Mouse (Mus musculus): ENCODE results near the gene Notch4.

- no peak for TF ChIP-seq MAX (IDR thresholded peaks at IDR 0.05; ENCODE audit: low read length)
- TF ChIP-seq USF1 (IDR thresholded peaks at IDR 0.05; ENCODE audit: low read depth, low read length): no peak
- TF ChIP-seq TBP (conservative IDR thresholded peaks at IDR 0.05; ENCODE audit: low read depth, low read length): no peak
- TF ChIP-seq TCF12 (IDR thresholded peaks at IDR 0.05; ENCODE audit: low read depth, low read length): no peak
- TF ChIP-seq CTCF (conservative IDR thresholded peaks at IDR 0.05 in 1 of 2, IDR thresholded peaks at IDR 0.05 in 1 of 2; ENCODE audit: low read depth in 2 of 2, low read length in 2 of 2): peak in 1 of 2 experiments; percentile 31; a peak in 2 of 4 replicates
- TF ChIP-seq MEF2A (IDR thresholded peaks at IDR 0.05; ENCODE audit: borderline replicate concordance, low read depth, low read length): no peak
Observed at GRCm38 (mm10) chr17:34560438-34560837, 3.6 kb upstream of the Notch4 start.
